Mouse (Mus musculus): ENCODE measurements around the gene Rbm20. TPM values are rescaled to one million over a fixed set of nuclear protein-coding genes. Genes with fewer than 3 reads are reported as not detected.

Gene Rbm20
- polyA plus RNA-seq, 1 experiment from 2014 or later, result 1.4 TPM

DNA sequence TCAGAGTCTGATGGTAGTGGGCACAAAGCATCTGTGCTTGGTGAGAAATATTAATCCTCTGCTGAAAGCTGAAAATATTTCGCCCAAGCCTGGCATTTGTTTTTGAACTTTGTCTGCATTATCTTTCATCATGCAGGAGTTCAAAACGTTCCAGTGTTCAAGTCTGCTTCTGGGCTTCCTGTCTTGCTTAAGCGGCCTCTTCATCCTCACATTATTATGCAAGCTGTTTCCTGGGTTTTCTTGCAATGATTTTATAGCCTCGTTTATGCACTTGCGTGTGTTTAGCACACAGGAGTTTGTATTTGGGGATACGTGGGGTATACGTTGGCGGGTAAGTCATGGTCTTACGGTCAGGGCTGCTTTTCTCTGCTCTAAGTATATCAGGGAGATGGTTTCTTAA lies 211.2 kb downstream of the Rbm20 start:
- Histone ChIP-seq H3K36me3 (no peaks in the 10 kb centered on the region), H3K9ac (replicated peaks) (no peak overlapping the region), H3K27ac (no peak overlapping the region), H3K27me3 (no peaks in the 10 kb centered on the region; the same call in 1 of the 2 replicates), H3K4me2 (replicated peaks) (no peak overlapping the region), H3K4me1 (replicated peaks) (peaks cover 9% of the 10 kb centered on the region), H3K9me3 (no peaks in the 10 kb centered on the region), H3K4me3 (replicated peaks) (no peak overlapping the region)
- 87% methylated on average over 9 of the region's 9 CpGs for WGBS
- ATAC-seq, result no peak

DNA sequence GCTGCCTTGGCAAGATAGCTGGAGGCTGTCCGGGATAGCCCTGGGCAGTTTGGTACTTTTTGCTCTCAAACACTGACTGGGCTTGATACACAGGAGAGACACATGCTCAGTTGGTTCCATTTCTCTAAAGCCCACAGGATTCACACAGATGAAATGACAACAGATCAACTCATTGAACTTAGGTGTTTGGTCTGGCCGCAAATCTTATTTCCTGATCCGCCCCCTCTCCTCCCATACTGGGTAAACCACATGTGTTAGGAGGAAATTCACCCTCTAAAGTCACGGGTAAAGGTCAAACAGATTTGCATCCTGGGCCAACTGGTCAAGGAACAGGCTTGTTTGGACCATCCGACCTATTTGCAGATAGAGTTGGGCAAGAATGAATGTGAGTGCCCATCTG lies 212.4 kb downstream of the Rbm20 start:
- H3K27ac ChIP-seq, result no peak overlapping the region
- H3K9me3 ChIP-seq, result no peaks in the 10 kb centered on the region
- H3K9ac ChIP-seq (replicated peaks), result no peak overlapping the region
- no peaks in the 10 kb centered on the region; the same call in 1 of the 2 replicates for H3K27me3 ChIP-seq
- WGBS, result 83% methylated on average over 5 of the region's 5 CpGs
- H3K4me1 ChIP-seq (replicated peaks), result peaks cover 9% of the 10 kb centered on the region
- no peak for ATAC-seq
- no peak overlapping the region for H3K4me3 ChIP-seq (replicated peaks)
- no peak overlapping the region for H3K4me2 ChIP-seq (replicated peaks)
- H3K36me3 ChIP-seq, result no peaks in the 10 kb centered on the region

DNA sequence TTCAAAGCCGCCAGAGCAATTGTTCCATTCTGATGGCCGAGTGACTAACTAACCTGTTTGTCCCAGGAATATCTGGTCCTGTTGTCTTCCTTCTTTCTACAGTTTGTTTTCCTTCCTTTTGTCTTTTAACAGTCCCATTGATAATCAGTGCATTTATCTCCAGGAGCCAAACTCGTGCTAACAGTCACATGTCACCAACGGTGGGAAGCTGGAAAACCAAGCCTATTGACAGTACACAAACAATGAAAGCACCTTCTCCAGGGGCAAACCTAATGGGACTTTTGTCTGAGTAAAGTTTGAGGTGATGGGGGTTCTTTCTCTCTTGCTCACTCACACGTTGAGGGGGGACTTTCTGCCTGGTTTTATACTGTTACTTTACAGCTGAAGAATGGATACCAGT lies 213.2 kb downstream of the Rbm20 start:
- 55% methylated on average over 5 of the region's 5 CpGs for WGBS
- Histone ChIP-seq H3K27ac (no peak overlapping the region), H3K9me3 (no peaks in the 10 kb centered on the region), H3K4me2 (replicated peaks) (no peak overlapping the region), H3K36me3 (no peaks in the 10 kb centered on the region), H3K4me3 (replicated peaks) (no peak overlapping the region), H3K4me1 (replicated peaks) (peaks cover 8% of the 10 kb centered on the region), H3K9ac (replicated peaks) (no peak overlapping the region), H3K27me3 (no peaks in the 10 kb centered on the region; the same call in 1 of the 2 replicates)
- ATAC-seq, result no peak

GRCm38 (mm10) chr19:53890781-53891251 lies 213.7 kb downstream of the Rbm20 start:
- no peaks in the 10 kb centered on the region for H3K36me3 ChIP-seq
- no peaks in the 10 kb centered on the region for H3K9me3 ChIP-seq
- H3K4me2 ChIP-seq (replicated peaks), result no peak overlapping the region
- H3K4me1 ChIP-seq (replicated peaks), result peaks cover 5% of the 10 kb centered on the region; the same call in 1 of the 2 replicates
- no peaks in the 10 kb centered on the region; the same call in 1 of the 2 replicates for H3K27me3 ChIP-seq
- no peak overlapping the region for H3K9ac ChIP-seq (replicated peaks)
- H3K27ac ChIP-seq, result no peak overlapping the region
- ATAC-seq, result no peak
- 63% methylated on average over 5 of the region's 5 CpGs for WGBS
- H3K4me3 ChIP-seq (replicated peaks), result no peak overlapping the region

DNA sequence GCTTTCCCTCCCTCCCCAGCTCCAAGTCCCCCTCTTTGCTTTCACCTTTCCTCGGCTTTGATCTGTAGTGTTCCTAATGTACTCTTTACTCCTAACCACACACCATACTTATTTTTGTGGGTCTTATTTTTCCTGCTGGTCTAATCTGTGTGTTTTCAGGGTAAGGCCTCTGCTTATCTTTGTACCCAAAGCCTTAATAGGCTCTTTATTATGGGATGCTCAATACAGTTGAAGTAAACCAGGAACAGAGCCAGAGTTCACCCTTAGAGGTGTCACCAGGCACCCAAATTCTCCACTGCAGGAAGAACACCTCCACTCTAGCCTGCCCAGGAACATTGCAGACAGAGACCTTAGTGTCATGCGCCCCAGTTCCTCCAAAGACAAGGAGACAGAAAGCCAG lies 214.5 kb downstream of the Rbm20 start:
- no peak for ATAC-seq
- Histone ChIP-seq H3K27ac (no peak overlapping the region), H3K27me3 (no peaks in the 10 kb centered on the region; the same call in 1 of the 2 replicates), H3K4me3 (replicated peaks) (no peak overlapping the region), H3K9me3 (no peaks in the 10 kb centered on the region), H3K36me3 (no peaks in the 10 kb centered on the region), H3K4me1 (replicated peaks) (0 out of 2 replicates have a peak, but pooled peaks cover 5% of the 10 kb centered on the region), H3K4me2 (replicated peaks) (no peak overlapping the region), H3K9ac (replicated peaks) (no peak overlapping the region)
- WGBS, result 93% methylated on average over 2 of the region's 2 CpGs

- no peak within 1 kb of the TSS for H3K27ac ChIP-seq
- WGBS, result 64% methylated on average over 3 of the region's 3 CpGs
- H3K4me2 ChIP-seq (replicated peaks), result no peak within 1 kb of the TSS
- H3K27me3 ChIP-seq, result no peaks in the 10 kb centered on the region; the same call in 1 of the 2 replicates
- ATAC-seq, result no peak
- H3K9ac ChIP-seq (replicated peaks), result no peak within 1 kb of the TSS
- no peaks in the 10 kb centered on the region for H3K36me3 ChIP-seq
- 0 out of 2 replicates have a peak, but pooled peaks cover 5% of the 10 kb centered on the region for H3K4me1 ChIP-seq (replicated peaks)
- no peaks in the 10 kb centered on the region for H3K9me3 ChIP-seq
- no peak within 1 kb of the TSS for H3K4me3 ChIP-seq (replicated peaks)
Observed at GRCm38 (mm10) chr19:53892061-53892460, 215.0 kb downstream of the Rbm20 start, which contains the start of gene Pdcd4. Gene Pdcd4 (plus strand): TSS chr19:53892231.

DNA sequence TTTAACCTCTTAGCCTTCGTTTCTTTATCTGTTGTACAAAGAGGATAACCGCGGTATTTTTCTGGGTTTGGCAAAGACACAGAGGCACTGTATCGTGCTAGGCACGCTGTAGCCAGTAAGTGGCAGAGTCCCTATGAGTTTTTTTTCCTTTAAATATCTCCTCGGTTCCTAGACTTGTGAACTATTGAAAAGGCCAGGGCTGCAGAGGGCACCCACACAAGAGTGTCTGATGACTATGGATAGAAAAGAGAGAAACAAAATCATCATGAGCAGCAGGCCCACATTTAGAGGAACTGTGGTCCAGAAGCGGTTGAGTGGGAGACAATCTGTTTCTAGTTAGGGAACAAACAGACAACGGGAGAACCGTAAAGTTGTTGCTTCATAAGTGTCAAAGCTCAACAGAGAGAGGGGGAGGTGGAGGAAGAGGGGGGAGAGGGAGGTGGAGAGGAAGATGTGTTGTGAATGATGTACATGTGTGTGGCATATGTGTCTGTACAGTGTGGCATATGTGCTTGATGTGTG lies 215.8 kb downstream of the Rbm20 start:
- Histone ChIP-seq H3K27me3 (no peaks in the 10 kb centered on the region), H3K4me2 (replicated peaks) (no peak overlapping the region), H3K27ac (no peak overlapping the region), H3K36me3 (no peaks in the 10 kb centered on the region), H3K9ac (replicated peaks) (no peak overlapping the region), H3K4me1 (replicated peaks) (0 out of 2 replicates have a peak, but pooled peaks cover 5% of the 10 kb centered on the region), H3K9me3 (no peaks in the 10 kb centered on the region), H3K4me3 (replicated peaks) (no peak overlapping the region)
- WGBS, result 78% methylated on average over 9 of the region's 9 CpGs
- no peak for ATAC-seq

- Histone ChIP-seq H3K9me3 (no peaks in the 10 kb centered on the region), H3K27ac (no peak overlapping the region), H3K36me3 (no peaks in the 10 kb centered on the region), H3K27me3 (no peaks in the 10 kb centered on the region), H3K4me3 (replicated peaks) (no peak overlapping the region), H3K4me1 (replicated peaks) (0 out of 2 replicates have a peak, but pooled peaks cover 5% of the 10 kb centered on the region), H3K9ac (replicated peaks) (no peak overlapping the region), H3K4me2 (replicated peaks) (no peak overlapping the region)
- ATAC-seq, result no peak
- 75% methylated on average over 3 of the region's 3 CpGs for WGBS
Observed at GRCm38 (mm10) chr19:53893711-53894171, 216.6 kb downstream of the Rbm20 start.

- no peak overlapping the region for H3K9ac ChIP-seq (replicated peaks)
- H3K27ac ChIP-seq, result no peak overlapping the region
- 78% methylated on average over 12 of the region's 12 CpGs for WGBS
- no peak overlapping the region for H3K4me2 ChIP-seq (replicated peaks)
- ATAC-seq, result no peak
- 0 out of 2 replicates have a peak, but pooled peaks cover 5% of the 10 kb centered on the region for H3K4me1 ChIP-seq (replicated peaks)
- H3K9me3 ChIP-seq, result no peaks in the 10 kb centered on the region
- no peak overlapping the region for H3K4me3 ChIP-seq (replicated peaks)
- no peaks in the 10 kb centered on the region for H3K27me3 ChIP-seq
- H3K36me3 ChIP-seq, result no peaks in the 10 kb centered on the region
Observed at GRCm38 (mm10) chr19:53894538-53895121, 217.5 kb downstream of the Rbm20 start.

DNA sequence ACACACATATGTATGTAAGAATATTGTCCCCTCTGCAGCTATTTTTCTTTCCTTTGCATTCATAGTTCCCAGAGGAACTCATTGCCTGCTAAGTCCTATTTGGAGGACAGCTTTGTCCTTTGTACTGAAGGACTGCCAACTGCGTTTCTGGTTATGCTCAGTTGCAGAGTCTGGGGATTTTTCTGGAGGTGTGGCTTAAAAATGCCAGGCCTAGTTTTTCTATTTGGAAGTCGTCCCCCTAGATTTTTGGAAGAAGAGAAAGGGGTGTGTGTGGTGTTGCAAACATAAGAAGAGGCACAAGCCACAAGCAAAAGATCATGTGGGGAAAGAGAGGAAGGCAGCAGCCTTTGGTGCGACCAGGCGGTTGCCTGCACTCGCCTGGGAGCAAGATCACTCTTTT lies 220.9 kb downstream of the Rbm20 start:
- H3K9me3 ChIP-seq, result no peaks in the 10 kb centered on the region
- H3K36me3 ChIP-seq, result no peaks in the 10 kb centered on the region
- H3K27me3 ChIP-seq, result no peaks in the 10 kb centered on the region
- H3K4me1 ChIP-seq (replicated peaks), result peaks cover 9% of the 10 kb centered on the region
- 82% methylated on average over 5 of the region's 5 CpGs for WGBS
- ATAC-seq, result no peak
- no peak overlapping the region for H3K4me2 ChIP-seq (replicated peaks)
- H3K9ac ChIP-seq (replicated peaks), result no peak overlapping the region
- no peak overlapping the region for H3K4me3 ChIP-seq (replicated peaks)
- no peak overlapping the region for H3K27ac ChIP-seq

- Histone ChIP-seq H3K9me3 (no peaks in the 10 kb centered on the region), H3K27ac (no peak overlapping the region), H3K4me2 (replicated peaks) (no peak overlapping the region), H3K27me3 (no peaks in the 10 kb centered on the region), H3K4me1 (replicated peaks) (peaks cover 9% of the 10 kb centered on the region), H3K4me3 (replicated peaks) (no peak overlapping the region), H3K9ac (replicated peaks) (no peak overlapping the region), H3K36me3 (no peaks in the 10 kb centered on the region)
- ATAC-seq, result no peak
- 76% methylated on average over 4 of the region's 4 CpGs for WGBS
Observed at GRCm38 (mm10) chr19:53898498-53898897, 221.4 kb downstream of the Rbm20 start.

- no peak overlapping the region for H3K4me3 ChIP-seq (replicated peaks)
- no peak overlapping the region for H3K9ac ChIP-seq (replicated peaks)
- H3K27ac ChIP-seq, result no peak overlapping the region
- H3K36me3 ChIP-seq, result no peaks in the 10 kb centered on the region
- no peak overlapping the region for H3K4me2 ChIP-seq (replicated peaks)
- H3K27me3 ChIP-seq, result no peaks in the 10 kb centered on the region
- WGBS, result 84% methylated on average over 25 of the region's 25 CpGs
- H3K9me3 ChIP-seq, result no peaks in the 10 kb centered on the region
- peaks cover 10% of the 10 kb centered on the region for H3K4me1 ChIP-seq (replicated peaks)
- ATAC-seq, result no peak
Observed at GRCm38 (mm10) chr19:53898970-53899900, 222.1 kb downstream of the Rbm20 start.

Measured in midbrain, embryonic 13.5 days (tissue).